Mouse (Mus musculus): ENCODE measurements at regions not wholly inside any gene's neighbourhood (a gene's known extent, or its start where the extent isn't known, plus 50 kb on each side); places are given as distances from the start of the nearest gene placed in this dataset.

- dilution Hi-C loops (cut with MboI; ENCODE audit: extremely low pct_ligation_motif_present, extremely low pct_unique_long_range_greater_than_20kb, low sequenced_read_pairs), result no loop called here
- no peak for DNase-seq (ENCODE audit: extremely low read depth)
- in situ Hi-C loops (cut with MboI; ENCODE audit: low pct_ligation_motif_present, low pct_unique_long_range_greater_than_20kb, low sequenced_read_pairs), result no loop called here
- TF ChIP-seq BHLHE40 (IDR thresholded peaks at IDR 0.05; ENCODE audit: low read depth, low read length) (no peak), RAD21 (IDR thresholded peaks at IDR 0.05; ENCODE audit: low read depth, low read length) (no peak), UBTF (IDR thresholded peaks at IDR 0.05; ENCODE audit: low read depth, low read length) (no peak), ELF1 (IDR thresholded peaks at IDR 0.05; ENCODE audit: low read depth, low read length) (no peak), TBP (conservative IDR thresholded peaks at IDR 0.05; ENCODE audit: low read depth, low read length) (no peak), MAZ (IDR thresholded peaks at IDR 0.05; ENCODE audit: low read depth, low read length) (no peak), JUND (conservative IDR thresholded peaks at IDR 0.05; ENCODE audit: low read depth, low read length) (no peak), MAX (IDR thresholded peaks at IDR 0.05; ENCODE audit: low read length) (no peak), IRF4 (IDR thresholded peaks at IDR 0.05; ENCODE audit: low read depth, low read length) (no peak), EP300 (IDR thresholded peaks at IDR 0.05; ENCODE audit: low read length) (no peak), CTCF (conservative IDR thresholded peaks at IDR 0.05 in 1 of 2, IDR thresholded peaks at IDR 0.05 in 1 of 2; ENCODE audit: low read depth in 2 of 2, low read length in 2 of 2) (no peak), NELFE (IDR thresholded peaks at IDR 0.05; ENCODE audit: low read depth, low read length) (no peak), RCOR1 (conservative IDR thresholded peaks at IDR 0.05; ENCODE audit: low read depth, low read length) (no peak), ZMIZ1 (IDR thresholded peaks at IDR 0.05; ENCODE audit: low read depth, low read length) (no peak), ZNF384 (IDR thresholded peaks at IDR 0.05; ENCODE audit: low read depth, low read length) (no peak), SIN3A (IDR thresholded peaks at IDR 0.05; ENCODE audit: low read length) (no peak), CHD1 (IDR thresholded peaks at IDR 0.05; ENCODE audit: low read depth, low read length) (no peak)
- Histone ChIP-seq H3K9me3 (replicated peaks; ENCODE audit: low read length) (no peaks in the 10 kb centered on the region), H3K79me2 (replicated peaks; ENCODE audit: control insufficient read depth, extremely low read depth, insufficient read depth, poor library complexity, severe bottlenecking) (no peaks in the 10 kb centered on the region), H3K4me3 (replicated peaks in 1 of 3; ENCODE audit: low read depth in 2 of 3, low read length in 2 of 3, poor library complexity in 1 of 3) (no peak overlapping the region), H3K4me1 (ENCODE audit: control insufficient read depth in 1 of 2, insufficient read depth in 2 of 2) (no peaks in the 10 kb centered on the region), H3K4me2 (ENCODE audit: insufficient read depth, low read depth, poor library complexity, severe bottlenecking) (no peak overlapping the region), H3K27me3 (replicated peaks) (no peaks in the 10 kb centered on the region), H3K36me3 (replicated peaks in 1 of 2; ENCODE audit: control insufficient read depth in 1 of 2, insufficient read depth in 1 of 2, low read length in 1 of 2) (no peaks in the 10 kb centered on the region), H3K9ac (ENCODE audit: insufficient read depth, low read depth) (no peak overlapping the region), H3K27ac (ENCODE audit: insufficient read depth, low read depth) (no peak overlapping the region)
These were observed 144.0 kb upstream of the Msl3l2 start for GRCm38 (mm10) chr10:55962627-55963203.

All from CH12.LX (cell line).